In the genomic region with DNA sequence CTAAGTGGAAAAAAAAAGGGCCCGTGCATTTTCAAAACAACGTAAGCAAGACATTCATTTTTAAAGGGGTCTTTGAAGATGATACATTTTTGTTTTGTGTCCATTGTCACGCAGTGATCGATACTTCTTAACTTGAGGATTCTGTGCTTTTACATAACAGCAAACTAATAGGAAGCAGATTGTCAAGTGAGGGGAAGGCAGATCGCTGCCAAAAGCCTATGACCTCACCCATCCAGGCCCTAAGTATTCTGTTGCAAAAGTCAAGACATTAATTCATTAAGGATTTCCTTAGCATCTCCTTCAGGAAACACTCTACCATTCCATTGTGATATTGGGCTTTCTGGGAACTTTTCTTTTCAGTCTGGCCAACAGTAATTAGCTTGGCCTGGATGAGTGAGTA, we compare ENCODE assay signal across 20 mouse cellular contexts.
DNase-seq lines count a peak whose midpoint lies in the region; ATAC-seq lines count a peak whose summit lies in the region.
"Had no signal": no experiment of that assay in that cellular context is flagged by ENCODE, and none has a peak within 500 bp of the region (broad histone marks: within the 10 kb centered on the region; RNA-seq: fewer than 3 reads in every experiment).

No protein-coding gene starts in this region.

- no peaks in the 10 kb centered on the region for H3K27me3 ChIP-seq in embryonic facial prominence, embryonic 13.5 days
- H3K27me3 ChIP-seq in limb, embryonic 15.5 days: no peaks in the 10 kb centered on the region
- H3K27me3 ChIP-seq: forebrain, embryonic 13.5 days; hindbrain, embryonic 12.5 days had no signal

- H3K4me3 ChIP-seq in embryonic facial prominence, embryonic 13.5 days: no peak overlapping the region
- no peak overlapping the region for H3K4me3 ChIP-seq in limb, embryonic 15.5 days
- H3K4me3 ChIP-seq: forebrain, embryonic 13.5 days; heart, embryonic 10.5 days; hindbrain, embryonic 12.5 days had no signal

- ATAC-seq in embryonic facial prominence, embryonic 13.5 days (ENCODE audit: insufficient number of reproducible peaks, insufficient read depth, low FRiP score, low TSS enrichment, low read depth): no peak
- ATAC-seq in limb, embryonic 15.5 days (ENCODE audit: insufficient number of reproducible peaks, low FRiP score, low TSS enrichment, low read depth): no peak
- ATAC-seq in granulocyte monocyte progenitor cell, adult 5-6 weeks (replicated peaks; ENCODE audit: poor library complexity, severe bottlenecking): no peak
- ATAC-seq: forebrain, embryonic 13.5 days; forebrain, postnatal 0 days; hindbrain, embryonic 16.5 days; inflammation-experienced regulatory T-cells, adult 6 months; intestine, postnatal 0 days had no signal

- no peaks in the 10 kb centered on the region for H3K9me3 ChIP-seq in embryonic facial prominence, embryonic 13.5 days
- H3K9me3 ChIP-seq in limb, embryonic 15.5 days: no peaks in the 10 kb centered on the region
- H3K9me3 ChIP-seq: forebrain, embryonic 13.5 days; heart, embryonic 10.5 days; hindbrain, embryonic 12.5 days had no signal

- H3K4me1 ChIP-seq in embryonic facial prominence, embryonic 13.5 days: peaks cover 12% of the 10 kb centered on the region
- H3K4me1 ChIP-seq in limb, embryonic 15.5 days: peaks cover 11% of the 10 kb centered on the region
- H3K4me1 ChIP-seq: forebrain, embryonic 13.5 days; heart, embryonic 10.5 days; hindbrain, embryonic 12.5 days had no signal

- H3K4me2 ChIP-seq in embryonic facial prominence, embryonic 13.5 days: no peak overlapping the region
- H3K4me2 ChIP-seq in limb, embryonic 15.5 days: no peak overlapping the region
- H3K4me2 ChIP-seq: forebrain, embryonic 13.5 days; hindbrain, embryonic 12.5 days had no signal

- 34% methylated on average over 5 of the region's 5 CpGs for WGBS in embryonic facial prominence, embryonic 13.5 days
- WGBS in limb, embryonic 15.5 days: 48% methylated on average over 5 of the region's 5 CpGs

- DNase-seq in gastrocnemius, adult 8-10 months (ENCODE audit: low spot score in 2 of 2): peak; percentile 4 to 20
- DNase-seq in gastrocnemius, postnatal 4 days (ENCODE audit: low spot score in 2 of 2): no peak
- peak; percentile 2 for DNase-seq in adipocyte (ENCODE audit: low spot score)
- no peak for DNase-seq in yolk sac, embryonic 10.5 days (ENCODE audit: low spot score)
- DNase-seq: adrenal gland, postnatal 14 days; cerebellum, adult 11-12 months; cerebellum, adult 9-10 months; cerebellum, postnatal 25 days; forebrain, postnatal 0 days; heart, postnatal 4 days; kidney, adult 8-10 months had no signal

- H3K27ac ChIP-seq in embryonic facial prominence, embryonic 13.5 days: peak overlapping the region; percentile 39; the same call in 1 of the 2 replicates
- 0 out of 2 replicates have a peak overlapping the region, but pooled peaks have one; percentile 22 for H3K27ac ChIP-seq in limb, embryonic 15.5 days
- H3K27ac ChIP-seq: forebrain, embryonic 13.5 days; heart, embryonic 10.5 days; hindbrain, embryonic 12.5 days had no signal

- no peak overlapping the region for H3K9ac ChIP-seq in embryonic facial prominence, embryonic 13.5 days
- no peak overlapping the region for H3K9ac ChIP-seq in limb, embryonic 15.5 days
- H3K9ac ChIP-seq: forebrain, embryonic 13.5 days; forebrain, postnatal 0 days; hindbrain, embryonic 12.5 days had no signal

- no peaks in the 10 kb centered on the region for H3K36me3 ChIP-seq in embryonic facial prominence, embryonic 13.5 days
- H3K36me3 ChIP-seq in limb, embryonic 15.5 days: no peaks in the 10 kb centered on the region
- H3K36me3 ChIP-seq: heart, embryonic 10.5 days; hindbrain, embryonic 12.5 days had no signal

Comparison
In these comparisons a context has a peak if more than half of its experiments do, and no peak if none do; other contexts are left out.
1. DNase-seq: peak in gastrocnemius, adult 8-10 months (2 of 2) and adipocyte (single experiment); none in gastrocnemius, postnatal 4 days (0 of 2) and yolk sac, embryonic 10.5 days (single experiment).